Mouse (Mus musculus): ENCODE data around the gene Ccdc142. TPM values are rescaled to one million over a fixed set of nuclear protein-coding genes. Genes with fewer than 3 reads are reported as not detected.
A peak's percentile ranks its signal among the peaks of the same experiment; 100 is the strongest.

Gene Ccdc142
- polyA plus RNA-seq, 1 experiment from 2014 or later: 3.0 TPM

GRCm38 (mm10) chr6:83125331-83125730 is 23.9 kb downstream of the Ccdc142 start, which contains the start of gene Ino80b:
Ino80b (minus strand) TSS chr6:83125431.
- H3K9me3 ChIP-seq (ENCODE audit: control insufficient read depth, low read length): no peaks in the 10 kb centered on the region
- peak within 1 kb of the TSS; percentile 77 for H3K4me2 ChIP-seq (ENCODE audit: low read depth, low read length, severe bottlenecking)
- peak within 1 kb of the TSS; percentile 44; the same call in 1 of the 2 replicates for H3K27ac ChIP-seq (ENCODE audit: low read depth, low read length)
- H3K36me3 ChIP-seq (ENCODE audit: control insufficient read depth, insufficient read depth, low read length): no peaks in the 10 kb centered on the region
- WGBS: 26% methylated on average over 5 of the region's 5 CpGs
- H3K27me3 ChIP-seq (ENCODE audit: control insufficient read depth, insufficient read depth, low read length): no peaks in the 10 kb centered on the region
- ATAC-seq (replicated peaks; ENCODE audit: low FRiP score) (no peak), DNase-seq (ENCODE audit: low spot score) (no peak)
- H3K4me3 ChIP-seq (ENCODE audit: low read depth, low read length): peak within 1 kb of the TSS; percentile 61
- H3K9ac ChIP-seq (ENCODE audit: low read length): peak within 1 kb of the TSS; percentile 71
- H3K4me1 ChIP-seq (replicated peaks; ENCODE audit: control insufficient read depth, insufficient read depth, low read length): peaks cover 8% of the 10 kb centered on the region; the same call in 1 of the 2 replicates

- no peaks in the 10 kb centered on the region for H3K27me3 ChIP-seq (ENCODE audit: control insufficient read depth, insufficient read depth, low read length)
- H3K4me2 ChIP-seq (ENCODE audit: low read depth, low read length, severe bottlenecking): no peak overlapping the region
- no peak overlapping the region for H3K27ac ChIP-seq (ENCODE audit: low read depth, low read length)
- ATAC-seq (replicated peaks; ENCODE audit: low FRiP score): no peak
- peaks cover 8% of the 10 kb centered on the region; the same call in 1 of the 2 replicates for H3K4me1 ChIP-seq (replicated peaks; ENCODE audit: control insufficient read depth, insufficient read depth, low read length)
- no peaks in the 10 kb centered on the region for H3K36me3 ChIP-seq (ENCODE audit: control insufficient read depth, insufficient read depth, low read length)
- no peaks in the 10 kb centered on the region for H3K9me3 ChIP-seq (ENCODE audit: control insufficient read depth, low read length)
- no peak for DNase-seq (ENCODE audit: low spot score)
- no peak overlapping the region for H3K4me3 ChIP-seq (ENCODE audit: low read depth, low read length)
- H3K9ac ChIP-seq (ENCODE audit: low read length): no peak overlapping the region
- 93% methylated on average over 5 of the region's 5 CpGs for WGBS
Observed at GRCm38 (mm10) chr6:83127419-83127818, 26.0 kb downstream of the Ccdc142 start.

GRCm38 (mm10) chr6:83131469-83132034 is 30.2 kb downstream of the Ccdc142 start:
- WGBS: 90% methylated on average over 6 of the region's 6 CpGs
- Histone ChIP-seq H3K9ac (ENCODE audit: low read length) (no peak overlapping the region), H3K27ac (ENCODE audit: low read depth, low read length) (no peak overlapping the region), H3K4me2 (ENCODE audit: low read depth, low read length, severe bottlenecking) (no peak overlapping the region), H3K9me3 (ENCODE audit: control insufficient read depth, low read length) (no peaks in the 10 kb centered on the region), H3K4me1 (replicated peaks; ENCODE audit: control insufficient read depth, insufficient read depth, low read length) (peaks cover 10% of the 10 kb centered on the region; the same call in 1 of the 2 replicates), H3K27me3 (ENCODE audit: control insufficient read depth, insufficient read depth, low read length) (no peaks in the 10 kb centered on the region), H3K4me3 (ENCODE audit: low read depth, low read length) (no peak overlapping the region), H3K36me3 (ENCODE audit: control insufficient read depth, insufficient read depth, low read length) (no peaks in the 10 kb centered on the region)
- ATAC-seq (replicated peaks; ENCODE audit: low FRiP score): no peak
- no peak for DNase-seq (ENCODE audit: low spot score)

- no peak for ATAC-seq (replicated peaks; ENCODE audit: low FRiP score)
- H3K36me3 ChIP-seq (ENCODE audit: control insufficient read depth, insufficient read depth, low read length): no peaks in the 10 kb centered on the region
- WGBS: 86% methylated on average over 9 of the region's 9 CpGs
Observed at GRCm38 (mm10) chr6:83132176-83132919, 30.9 kb downstream of the Ccdc142 start.

GRCm38 (mm10) chr6:83134226-83134625 is 32.8 kb downstream of the Ccdc142 start:
- Histone ChIP-seq H3K27ac (ENCODE audit: low read depth, low read length) (no peak overlapping the region), H3K4me2 (ENCODE audit: low read depth, low read length, severe bottlenecking) (no peak overlapping the region), H3K4me3 (ENCODE audit: low read depth, low read length) (no peak overlapping the region), H3K4me1 (replicated peaks; ENCODE audit: control insufficient read depth, insufficient read depth, low read length) (peaks cover 29% of the 10 kb centered on the region; the same call in 1 of the 2 replicates), H3K36me3 (ENCODE audit: control insufficient read depth, insufficient read depth, low read length) (no peaks in the 10 kb centered on the region), H3K9ac (ENCODE audit: low read length) (no peak overlapping the region), H3K9me3 (ENCODE audit: control insufficient read depth, low read length) (no peaks in the 10 kb centered on the region), H3K27me3 (ENCODE audit: control insufficient read depth, insufficient read depth, low read length) (no peaks in the 10 kb centered on the region)
- no peak for ATAC-seq (replicated peaks; ENCODE audit: low FRiP score)
- DNase-seq (ENCODE audit: low spot score): no peak
- WGBS: 55% methylated on average over 3 of the region's 3 CpGs

More at GRCm38 (mm10) chr6:83132176-83132919, 30.9 kb downstream of the Ccdc142 start:
- H3K4me1 ChIP-seq (replicated peaks; ENCODE audit: control insufficient read depth, insufficient read depth, low read length): peaks cover 14% of the 10 kb centered on the region; the same call in 1 of the 2 replicates
- no peak overlapping the region for H3K27ac ChIP-seq (ENCODE audit: low read depth, low read length)
- no peak overlapping the region for H3K9ac ChIP-seq (ENCODE audit: low read length)
- H3K4me2 ChIP-seq (ENCODE audit: low read depth, low read length, severe bottlenecking): no peak overlapping the region
- DNase-seq (ENCODE audit: low spot score): no peak
- H3K9me3 ChIP-seq (ENCODE audit: control insufficient read depth, low read length): no peaks in the 10 kb centered on the region
- no peak overlapping the region for H3K4me3 ChIP-seq (ENCODE audit: low read depth, low read length)
- no peaks in the 10 kb centered on the region for H3K27me3 ChIP-seq (ENCODE audit: control insufficient read depth, insufficient read depth, low read length)

- DNase-seq (ENCODE audit: low spot score) (no peak), ATAC-seq (replicated peaks; ENCODE audit: low FRiP score) (no peak)
- Histone ChIP-seq H3K4me1 (replicated peaks; ENCODE audit: control insufficient read depth, insufficient read depth, low read length) (peaks cover 30% of the 10 kb centered on the region; the same call in 1 of the 2 replicates), H3K9me3 (ENCODE audit: control insufficient read depth, low read length) (no peaks in the 10 kb centered on the region), H3K4me2 (ENCODE audit: low read depth, low read length, severe bottlenecking) (peak within 1 kb of the TSS; percentile 81), H3K9ac (ENCODE audit: low read length) (peak within 1 kb of the TSS; percentile 93), H3K27ac (ENCODE audit: low read depth, low read length) (no peak within 1 kb of the TSS), H3K27me3 (ENCODE audit: control insufficient read depth, insufficient read depth, low read length) (no peaks in the 10 kb centered on the region), H3K4me3 (ENCODE audit: low read depth, low read length) (peak within 1 kb of the TSS; percentile 50), H3K36me3 (ENCODE audit: control insufficient read depth, insufficient read depth, low read length) (no peaks in the 10 kb centered on the region)
- WGBS: 55% methylated on average over 7 of the region's 7 CpGs
Observed at GRCm38 (mm10) chr6:83134951-83135513, 33.6 kb downstream of the Ccdc142 start, which contains the start of gene Rtkn. Rtkn (plus strand) TSS chr6:83135463.

- 3% methylated on average over 37 of the region's 37 CpGs for WGBS
- DNase-seq (ENCODE audit: low spot score): no peak
- peaks cover 30% of the 10 kb centered on the region; the same call in 1 of the 2 replicates for H3K4me1 ChIP-seq (replicated peaks; ENCODE audit: control insufficient read depth, insufficient read depth, low read length)
Observed at GRCm38 (mm10) chr6:83135571-83136161, 34.3 kb downstream of the Ccdc142 start.

GRCm38 (mm10) chr6:83136291-83136880 is 35.0 kb downstream of the Ccdc142 start:
- peaks cover 30% of the 10 kb centered on the region; the same call in 1 of the 2 replicates for H3K4me1 ChIP-seq (replicated peaks; ENCODE audit: control insufficient read depth, insufficient read depth, low read length)

More at GRCm38 (mm10) chr6:83135571-83136161, 34.3 kb downstream of the Ccdc142 start:
- Histone ChIP-seq H3K9me3 (ENCODE audit: control insufficient read depth, low read length) (no peaks in the 10 kb centered on the region), H3K4me2 (ENCODE audit: low read depth, low read length, severe bottlenecking) (peak overlapping the region; percentile 81), H3K27me3 (ENCODE audit: control insufficient read depth, insufficient read depth, low read length) (no peaks in the 10 kb centered on the region), H3K36me3 (ENCODE audit: control insufficient read depth, insufficient read depth, low read length) (no peaks in the 10 kb centered on the region), H3K9ac (ENCODE audit: low read length) (peak overlapping the region; percentile 93), H3K4me3 (ENCODE audit: low read depth, low read length) (peak overlapping the region; percentile 50), H3K27ac (ENCODE audit: low read depth, low read length) (no peak overlapping the region)
- no peak for ATAC-seq (replicated peaks; ENCODE audit: low FRiP score)

More at GRCm38 (mm10) chr6:83136291-83136880, 35.0 kb downstream of the Ccdc142 start:
- ATAC-seq (replicated peaks; ENCODE audit: low FRiP score): no peak
- Histone ChIP-seq H3K27me3 (ENCODE audit: control insufficient read depth, insufficient read depth, low read length) (no peaks in the 10 kb centered on the region), H3K4me2 (ENCODE audit: low read depth, low read length, severe bottlenecking) (peak overlapping the region; percentile 81), H3K4me3 (ENCODE audit: low read depth, low read length) (peak overlapping the region; percentile 50), H3K9me3 (ENCODE audit: control insufficient read depth, low read length) (no peaks in the 10 kb centered on the region), H3K27ac (ENCODE audit: low read depth, low read length) (peak overlapping the region; percentile 98), H3K9ac (ENCODE audit: low read length) (peak overlapping the region; percentile 93), H3K36me3 (ENCODE audit: control insufficient read depth, insufficient read depth, low read length) (no peaks in the 10 kb centered on the region)
- DNase-seq (ENCODE audit: low spot score): no peak
- 5% methylated on average over 5 of the region's 5 CpGs for WGBS
